Mouse (Mus musculus): ENCODE measurements at regions not wholly inside any gene's neighbourhood (a gene's known extent, or its start where the extent isn't known, plus 50 kb on each side); places are given as distances from the start of the nearest gene placed in this dataset.

- no peak for DNase-seq (ENCODE audit: low spot score in 2 of 2)
Observed at GRCm38 (mm10) chr17:7680658-7681057, 146.4 kb downstream of the Fndc1 start.

GRCm38 (mm10) chr17:7679786-7680185, 147.3 kb downstream of the Fndc1 start:
- no peak for DNase-seq (ENCODE audit: low spot score in 2 of 2)

GRCm38 (mm10) chr17:7678898-7679297, 148.2 kb downstream of the Fndc1 start:
- no peak for DNase-seq (ENCODE audit: low spot score in 2 of 2)

- no peak for DNase-seq (ENCODE audit: low spot score in 2 of 2)
Observed at GRCm38 (mm10) chr17:7677796-7678195, 149.3 kb downstream of the Fndc1 start.

GRCm38 (mm10) chr17:7677301-7677700, 149.8 kb downstream of the Fndc1 start:
- no peak for DNase-seq (ENCODE audit: low spot score in 2 of 2)

GRCm38 (mm10) chr17:7676776-7677175, 150.3 kb downstream of the Fndc1 start:
- DNase-seq (ENCODE audit: low spot score in 2 of 2) = no peak

- no peak for DNase-seq (ENCODE audit: low spot score in 2 of 2)
Observed at GRCm38 (mm10) chr17:7674511-7674910, 152.6 kb downstream of the Fndc1 start.

- DNase-seq (ENCODE audit: low spot score in 2 of 2) = no peak
Observed at GRCm38 (mm10) chr17:7667826-7668225, 159.3 kb downstream of the Fndc1 start.

GRCm38 (mm10) chr17:7666781-7667398, 160.2 kb downstream of the Fndc1 start:
- no peak for DNase-seq (ENCODE audit: low spot score in 2 of 2)

GRCm38 (mm10) chr17:7666207-7666606, 160.9 kb downstream of the Fndc1 start:
- no peak for DNase-seq (ENCODE audit: low spot score in 2 of 2)

GRCm38 (mm10) chr17:7665686-7666085, 161.4 kb downstream of the Fndc1 start:
- DNase-seq (ENCODE audit: low spot score in 2 of 2) = no peak

- DNase-seq (ENCODE audit: low spot score in 2 of 2) = no peak
Observed at GRCm38 (mm10) chr17:7663896-7664880, 162.9 kb downstream of the Fndc1 start.

- no peak for DNase-seq (ENCODE audit: low spot score in 2 of 2)
Observed at GRCm38 (mm10) chr17:7656503-7656902, 170.6 kb downstream of the Fndc1 start.

- no peak for DNase-seq (ENCODE audit: low spot score in 2 of 2)
Observed at GRCm38 (mm10) chr17:7655966-7656365, 171.1 kb downstream of the Fndc1 start.

- DNase-seq (ENCODE audit: low spot score in 2 of 2) = no peak
Observed at GRCm38 (mm10) chr17:7654064-7654564, 173.0 kb downstream of the Fndc1 start.

GRCm38 (mm10) chr17:7652037-7652436, 175.1 kb downstream of the Fndc1 start:
- DNase-seq (ENCODE audit: low spot score in 2 of 2) = peak in 1 of 2 experiments; percentile 2

GRCm38 (mm10) chr17:7650417-7650816, 176.7 kb downstream of the Fndc1 start:
- DNase-seq (ENCODE audit: low spot score in 2 of 2) = no peak

- DNase-seq (ENCODE audit: low spot score in 2 of 2) = no peak
Observed at GRCm38 (mm10) chr17:7644857-7645481, 182.1 kb downstream of the Fndc1 start.

GRCm38 (mm10) chr17:7643640-7644039, 183.5 kb downstream of the Fndc1 start:
- DNase-seq (ENCODE audit: low spot score in 2 of 2) = no peak

GRCm38 (mm10) chr17:7642442-7642887, 184.6 kb downstream of the Fndc1 start:
- DNase-seq (ENCODE audit: low spot score in 2 of 2) = no peak

GRCm38 (mm10) chr17:7634291-7634664, 192.8 kb downstream of the Fndc1 start:
- DNase-seq (ENCODE audit: low spot score in 2 of 2) = no peak

Data from right cerebral cortex, adult 2 months (tissue).